Mouse (Mus musculus): ENCODE data around the gene Tes3-ps. TPM values are rescaled to one million over a fixed set of nuclear protein-coding genes. Genes with fewer than 3 reads are reported as not detected.

Gene Tes3-ps
- polyA plus RNA-seq, 1 experiment from 2014 or later, result 1.2 TPM

GRCm38 (mm10) chr13:49466393-49467075 is 26.6 kb upstream of the Tes3-ps start:
- Histone ChIP-seq H3K4me1 (ENCODE audit: control insufficient read depth, insufficient read depth, low read depth, low read length) (no peaks in the 10 kb centered on the region), H3K36me3 (ENCODE audit: control insufficient read depth, insufficient read depth, low read length) (peaks cover 20% of the 10 kb centered on the region), H3K4me2 (ENCODE audit: low read length) (no peak overlapping the region), H3K9me3 (ENCODE audit: control insufficient read depth, low read length) (no peaks in the 10 kb centered on the region), H3K27me3 (replicated peaks; ENCODE audit: control insufficient read depth, insufficient read depth, low read length) (no peaks in the 10 kb centered on the region), H3K27ac (ENCODE audit: low read depth, low read length) (no peak overlapping the region), H3K9ac (ENCODE audit: low read depth, low read length) (no peak overlapping the region), H3K4me3 (ENCODE audit: low read length) (no peak overlapping the region)
- WGBS, result 75% methylated on average over 11 of the region's 11 CpGs
- no peak for ATAC-seq

GRCm38 (mm10) chr13:49467585-49467984 is 25.5 kb upstream of the Tes3-ps start:
- Histone ChIP-seq H3K4me2 (ENCODE audit: low read length) (no peak overlapping the region), H3K27me3 (replicated peaks; ENCODE audit: control insufficient read depth, insufficient read depth, low read length) (no peaks in the 10 kb centered on the region), H3K9me3 (ENCODE audit: control insufficient read depth, low read length) (no peaks in the 10 kb centered on the region), H3K9ac (ENCODE audit: low read depth, low read length) (no peak overlapping the region), H3K4me1 (ENCODE audit: control insufficient read depth, insufficient read depth, low read depth, low read length) (no peaks in the 10 kb centered on the region), H3K36me3 (ENCODE audit: control insufficient read depth, insufficient read depth, low read length) (peaks cover 14% of the 10 kb centered on the region), H3K4me3 (ENCODE audit: low read length) (no peak overlapping the region), H3K27ac (ENCODE audit: low read depth, low read length) (no peak overlapping the region)
- WGBS, result 87% methylated on average over 2 of the region's 2 CpGs
- no peak for ATAC-seq

GRCm38 (mm10) chr13:49469002-49469401 is 24.1 kb upstream of the Tes3-ps start:
- WGBS, result 88% methylated on average over 5 of the region's 5 CpGs
- ATAC-seq, result 0 out of 2 replicates have a peak, but pooled peaks have one; percentile 19
- Histone ChIP-seq H3K27ac (ENCODE audit: low read depth, low read length) (no peak overlapping the region), H3K4me3 (ENCODE audit: low read length) (no peak overlapping the region), H3K36me3 (ENCODE audit: control insufficient read depth, insufficient read depth, low read length) (peaks cover 9% of the 10 kb centered on the region), H3K4me1 (ENCODE audit: control insufficient read depth, insufficient read depth, low read depth, low read length) (no peaks in the 10 kb centered on the region), H3K9me3 (ENCODE audit: control insufficient read depth, low read length) (no peaks in the 10 kb centered on the region), H3K27me3 (replicated peaks; ENCODE audit: control insufficient read depth, insufficient read depth, low read length) (no peaks in the 10 kb centered on the region), H3K4me2 (ENCODE audit: low read length) (no peak overlapping the region), H3K9ac (ENCODE audit: low read depth, low read length) (no peak overlapping the region)

- Histone ChIP-seq H3K4me1 (ENCODE audit: control insufficient read depth, insufficient read depth, low read depth, low read length) (no peaks in the 10 kb centered on the region), H3K27me3 (replicated peaks; ENCODE audit: control insufficient read depth, insufficient read depth, low read length) (no peaks in the 10 kb centered on the region), H3K36me3 (ENCODE audit: control insufficient read depth, insufficient read depth, low read length) (no peaks in the 10 kb centered on the region), H3K27ac (ENCODE audit: low read depth, low read length) (no peak overlapping the region), H3K9me3 (ENCODE audit: control insufficient read depth, low read length) (no peaks in the 10 kb centered on the region), H3K4me3 (ENCODE audit: low read length) (no peak overlapping the region), H3K4me2 (ENCODE audit: low read length) (no peak overlapping the region), H3K9ac (ENCODE audit: low read depth, low read length) (no peak overlapping the region)
- WGBS, result 85% methylated on average over 4 of the region's 4 CpGs
- ATAC-seq, result no peak
Observed at GRCm38 (mm10) chr13:49470319-49470718, 22.8 kb upstream of the Tes3-ps start.

DNA sequence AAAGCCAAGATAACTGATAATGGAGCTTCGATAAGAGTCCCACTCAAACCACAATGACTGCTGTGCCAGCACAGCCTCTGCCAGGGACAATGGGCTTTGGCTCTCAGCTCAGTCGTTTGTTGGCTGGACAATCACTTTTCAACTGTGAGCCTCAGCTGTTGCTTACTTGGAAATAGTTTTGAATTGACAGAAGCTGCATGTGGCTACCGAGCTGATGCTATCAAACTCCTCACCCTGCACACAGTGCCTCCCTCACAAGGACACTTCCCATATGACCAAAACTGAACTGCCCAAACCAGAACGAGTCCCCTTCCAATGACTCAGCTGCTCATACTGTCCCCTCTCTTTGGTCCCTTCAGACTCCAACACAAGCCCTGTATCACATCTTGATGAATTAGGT is 22.3 kb upstream of the Tes3-ps start:
- no peaks in the 10 kb centered on the region for H3K36me3 ChIP-seq (ENCODE audit: control insufficient read depth, insufficient read depth, low read length)
- no peaks in the 10 kb centered on the region for H3K9me3 ChIP-seq (ENCODE audit: control insufficient read depth, low read length)
- H3K4me1 ChIP-seq (ENCODE audit: control insufficient read depth, insufficient read depth, low read depth, low read length), result no peaks in the 10 kb centered on the region
- H3K4me3 ChIP-seq (ENCODE audit: low read length), result no peak overlapping the region
- H3K4me2 ChIP-seq (ENCODE audit: low read length), result no peak overlapping the region
- no peaks in the 10 kb centered on the region for H3K27me3 ChIP-seq (replicated peaks; ENCODE audit: control insufficient read depth, insufficient read depth, low read length)
- H3K9ac ChIP-seq (ENCODE audit: low read depth, low read length), result no peak overlapping the region
- 65% methylated on average over 4 of the region's 4 CpGs for WGBS
- H3K27ac ChIP-seq (ENCODE audit: low read depth, low read length), result no peak overlapping the region
- no peak; the same call in 1 of the 2 replicates for ATAC-seq

DNA sequence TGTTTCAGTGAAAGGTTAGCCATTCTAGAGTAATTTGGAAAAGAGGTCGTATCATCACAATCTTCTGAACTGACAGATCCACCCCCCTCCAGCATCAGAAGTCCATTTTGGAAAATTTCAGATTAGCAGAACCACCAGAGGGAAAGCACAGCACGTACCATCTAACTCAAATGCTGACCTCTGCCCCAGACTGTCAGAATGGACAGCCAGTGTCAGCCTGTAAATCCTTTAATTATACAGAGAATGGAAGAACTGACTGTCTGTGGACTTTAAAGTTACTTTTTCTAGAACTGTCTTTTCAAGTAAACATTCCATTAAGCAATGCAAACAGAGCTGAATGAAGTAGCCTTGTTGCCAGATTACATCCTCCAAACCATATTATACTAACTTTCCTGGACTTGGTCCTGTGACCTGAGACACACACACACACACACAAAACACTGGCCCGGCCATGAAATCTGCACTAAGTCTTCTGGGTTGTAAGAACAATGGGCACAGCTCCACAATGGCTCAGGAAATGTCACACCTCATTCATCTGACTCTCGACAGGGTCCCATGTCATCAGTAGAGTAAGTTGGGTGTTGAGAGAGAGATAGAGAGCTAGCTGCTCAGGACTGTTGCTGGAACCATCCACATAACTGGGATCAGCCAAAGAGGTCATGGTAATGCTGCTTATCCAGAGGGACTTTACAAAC is 21.0 kb upstream of the Tes3-ps start:
- Histone ChIP-seq H3K4me2 (ENCODE audit: low read length) (no peak overlapping the region), H3K4me1 (ENCODE audit: control insufficient read depth, insufficient read depth, low read depth, low read length) (no peaks in the 10 kb centered on the region), H3K4me3 (ENCODE audit: low read length) (no peak overlapping the region), H3K27ac (ENCODE audit: low read depth, low read length) (no peak overlapping the region), H3K9me3 (ENCODE audit: control insufficient read depth, low read length) (no peaks in the 10 kb centered on the region), H3K36me3 (ENCODE audit: control insufficient read depth, insufficient read depth, low read length) (no peaks in the 10 kb centered on the region), H3K9ac (ENCODE audit: low read depth, low read length) (no peak overlapping the region), H3K27me3 (replicated peaks; ENCODE audit: control insufficient read depth, insufficient read depth, low read length) (no peaks in the 10 kb centered on the region)
- WGBS, result 50% methylated on average over 4 of the region's 4 CpGs
- ATAC-seq, result no peak

- no peaks in the 10 kb centered on the region for H3K36me3 ChIP-seq (ENCODE audit: control insufficient read depth, insufficient read depth, low read length)
- no peak for ATAC-seq
Observed at GRCm38 (mm10) chr13:49472676-49473005, 20.5 kb upstream of the Tes3-ps start.

GRCm38 (mm10) chr13:49477887-49478286 is 15.2 kb upstream of the Tes3-ps start:
- H3K27me3 ChIP-seq (replicated peaks; ENCODE audit: control insufficient read depth, insufficient read depth, low read length), result no peaks in the 10 kb centered on the region
- no peak overlapping the region for H3K4me2 ChIP-seq (ENCODE audit: low read length)
- no peaks in the 10 kb centered on the region for H3K4me1 ChIP-seq (ENCODE audit: control insufficient read depth, insufficient read depth, low read depth, low read length)
- no peaks in the 10 kb centered on the region for H3K9me3 ChIP-seq (ENCODE audit: control insufficient read depth, low read length)
- no peak overlapping the region for H3K27ac ChIP-seq (ENCODE audit: low read depth, low read length)
- no peak overlapping the region for H3K9ac ChIP-seq (ENCODE audit: low read depth, low read length)
- no peak overlapping the region for H3K4me3 ChIP-seq (ENCODE audit: low read length)
- ATAC-seq, result no peak
- 80% methylated on average over 3 of the region's 3 CpGs for WGBS
- no peaks in the 10 kb centered on the region for H3K36me3 ChIP-seq (ENCODE audit: control insufficient read depth, insufficient read depth, low read length)

More at GRCm38 (mm10) chr13:49472676-49473005, 20.5 kb upstream of the Tes3-ps start:
- Histone ChIP-seq H3K4me2 (ENCODE audit: low read length) (no peak overlapping the region), H3K4me1 (ENCODE audit: control insufficient read depth, insufficient read depth, low read depth, low read length) (no peaks in the 10 kb centered on the region), H3K9ac (ENCODE audit: low read depth, low read length) (no peak overlapping the region), H3K27ac (ENCODE audit: low read depth, low read length) (no peak overlapping the region), H3K27me3 (replicated peaks; ENCODE audit: control insufficient read depth, insufficient read depth, low read length) (no peaks in the 10 kb centered on the region), H3K9me3 (ENCODE audit: control insufficient read depth, low read length) (no peaks in the 10 kb centered on the region), H3K4me3 (ENCODE audit: low read length) (no peak overlapping the region)
- WGBS, result 90% methylated on average over 6 of the region's 6 CpGs

DNA sequence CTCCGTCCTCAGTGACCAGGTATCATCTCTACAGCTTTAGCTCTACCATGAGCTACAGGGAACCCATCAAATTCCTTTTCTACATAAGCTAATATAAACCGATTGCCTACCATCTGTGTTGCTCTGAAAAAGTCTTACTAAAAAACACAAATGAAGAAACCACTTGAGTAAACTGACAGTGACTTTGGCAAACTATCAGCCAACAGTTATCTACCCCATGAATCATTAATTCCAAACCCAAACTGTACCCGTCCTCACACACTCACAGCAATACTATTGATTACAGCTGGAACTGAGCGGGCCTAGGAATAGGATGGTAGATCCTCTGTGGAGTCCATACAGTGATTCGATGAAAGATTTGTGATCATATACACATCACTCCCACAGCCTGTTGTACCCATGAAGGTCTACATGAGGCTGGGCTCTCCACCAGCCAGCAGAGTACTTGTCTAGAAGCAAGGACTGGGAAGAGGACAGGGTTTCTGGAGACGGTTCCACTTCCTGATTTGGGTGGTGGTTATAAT is 14.2 kb upstream of the Tes3-ps start:
- no peaks in the 10 kb centered on the region for H3K9me3 ChIP-seq (ENCODE audit: control insufficient read depth, low read length)
- no peak overlapping the region for H3K4me3 ChIP-seq (ENCODE audit: low read length)
- 90% methylated on average over 6 of the region's 6 CpGs for WGBS
- H3K4me2 ChIP-seq (ENCODE audit: low read length), result no peak overlapping the region
- no peaks in the 10 kb centered on the region for H3K4me1 ChIP-seq (ENCODE audit: control insufficient read depth, insufficient read depth, low read depth, low read length)
- H3K27me3 ChIP-seq (replicated peaks; ENCODE audit: control insufficient read depth, insufficient read depth, low read length), result no peaks in the 10 kb centered on the region
- H3K36me3 ChIP-seq (ENCODE audit: control insufficient read depth, insufficient read depth, low read length), result no peaks in the 10 kb centered on the region
- ATAC-seq, result no peak
- no peak overlapping the region for H3K27ac ChIP-seq (ENCODE audit: low read depth, low read length)
- no peak overlapping the region for H3K9ac ChIP-seq (ENCODE audit: low read depth, low read length)
